Mouse (Mus musculus) left cerebral cortex, adult 8-10 months (tissue): ENCODE data around the gene Lamc3. TPM values are rescaled to one million over a fixed set of nuclear protein-coding genes. Genes with fewer than 3 reads are reported as not detected.
A peak's percentile ranks its signal among the peaks of the same experiment; 100 is the strongest.

Experiments used
- DNase-seq, 2 experiments: peaks; one replicate each; pipeline ENCODE4 v3.0.0; 2022; ENCODE audit warnings: low spot score in 2 of 2
- total RNA-seq, 4 experiments: library from RNA; stranded (reverse); gene quantifications; 2 replicates each; pipeline ENCODE4 v1.2.4; 2022

Lamc3 gene
- total RNA-seq, 4 experiments from 2014 or later, result 5.7 to 7.5 (median 6.6) TPM

- peak; percentile 99 for DNase-seq
Measured at GRCm38 (mm10) chr2:31974141-31974808, 87.2 kb downstream of the Lamc3 start, which contains the start of gene Nup214. Nup214 (plus strand) TSS chr2:31974436.

GRCm38 (mm10) chr2:31974809-31975371, 87.8 kb downstream of the Lamc3 start:
- no peak for DNase-seq

- DNase-seq, result no peak
Measured at GRCm38 (mm10) chr2:31987774-31988173, 100.7 kb downstream of the Lamc3 start.

- no peak for DNase-seq
Measured at GRCm38 (mm10) chr2:31990961-31991360, 103.9 kb downstream of the Lamc3 start.

- DNase-seq, result no peak
Measured at GRCm38 (mm10) chr2:31994896-31995295, 107.8 kb downstream of the Lamc3 start.

GRCm38 (mm10) chr2:31996060-31996459, 109.0 kb downstream of the Lamc3 start:
- DNase-seq, result peak; percentile 20 to 89

Other genes starting within 250 kb of the Lamc3 start
- gene Prdm12, start 247.3 kb upstream of the Lamc3 start, total RNA-seq, result 1 to 10 TPM in 2 of 4 experiments, under 1 TPM in 2; 0.18 to 1.6 (median 0.97) TPM
- gene Exosc2, start 216.6 kb upstream of the Lamc3 start, total RNA-seq, result 10 to 100 TPM; 20.9 to 26.0 (median 24.4) TPM
- gene Abl1, start 198.9 kb upstream of the Lamc3 start, total RNA-seq, result 10 to 100 TPM; 47.1 to 49.9 (median 47.7) TPM
- gene Qrfp, start 76.7 kb upstream of the Lamc3 start, total RNA-seq, result not detected
- gene Fibcd1, start 41.3 kb upstream of the Lamc3 start, total RNA-seq, result 1 to 10 TPM; 6.9 to 9.0 (median 7.4) TPM
- gene Aif1l, start 62.8 kb downstream of the Lamc3 start, total RNA-seq, result 1 to 10 TPM; 8.2 to 9.7 (median 9.2) TPM
- 10 to 100 TPM; 50.5 to 74.7 (median 65.5) TPM for gene Nup214, start 87.1 kb downstream of the Lamc3 start, total RNA-seq
- 10 to 100 TPM in 1 of 4 experiments, 1 to 10 TPM in 3; 6.9 to 15.6 (median 8.9) TPM for gene Fam78a, start 197.6 kb downstream of the Lamc3 start, total RNA-seq
- gene Plpp7, start 208.2 kb downstream of the Lamc3 start, total RNA-seq, result 10 to 100 TPM; 26.8 to 31.7 (median 28.8) TPM